Mouse (Mus musculus) liver, postnatal 0 days (tissue): ENCODE results near the gene Tub.
A peak's percentile ranks its signal among the peaks of the same experiment; 100 is the strongest.

Source experiments
- CTCF ChIP-seq: sonication (generic); IDR thresholded peaks from 2 replicates; pipeline ENCODE4 v1.5.1; 2016; ENCODE audit warnings: antibody characterized with exemption, low read depth
- EP300 ChIP-seq: IDR thresholded peaks from 2 replicates; pipeline ENCODE4 v1.6.1; 2016; ENCODE audit warnings: antibody characterized with exemption, low read depth, mild to moderate bottlenecking

- TF ChIP-seq EP300 = peak; percentile 57; the same call in 1 of the 2 replicates
- TF ChIP-seq CTCF = peak; percentile 94
Observed at GRCm38 (mm10) chr7:108933794-108934731, 16.1 kb upstream of the Tub start, which contains the start of gene Eif3f.
